Mouse (Mus musculus): Measurements from ENCODE around the gene Rph3al. TPM values are rescaled to one million over a fixed set of nuclear protein-coding genes. Genes with fewer than 3 reads are reported as not detected.

Rph3al gene
- polyA plus RNA-seq, 1 experiment from 2014 or later, result 4.2 TPM

DNA sequence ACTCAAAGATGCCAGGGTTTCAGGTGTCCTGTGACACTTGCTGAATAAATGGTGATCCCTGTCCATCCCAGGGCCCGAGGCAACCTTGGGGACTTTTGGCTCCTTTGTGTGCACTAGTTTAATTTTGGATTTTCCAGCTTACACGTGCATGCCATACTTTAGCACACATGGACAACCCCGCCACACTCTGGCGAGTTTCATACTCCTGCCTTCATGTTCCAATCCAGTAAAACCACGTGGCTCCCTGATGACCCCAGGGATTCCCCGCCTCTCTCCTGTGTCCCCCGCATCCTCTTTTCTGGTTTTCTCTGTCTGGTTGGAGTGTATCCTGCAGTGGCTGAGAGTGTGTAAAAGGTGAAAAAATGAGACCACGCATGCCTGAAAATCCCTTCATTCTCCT is 110.8 kb downstream of the Rph3al start:
- DNase-seq (ENCODE audit: low spot score), result peak; percentile 8

- DNase-seq (ENCODE audit: low spot score), result no peak
Observed at GRCm38 (mm10) chr11:75823506-75823905, 114.7 kb downstream of the Rph3al start.

- no peak for DNase-seq (ENCODE audit: low spot score)
Observed at GRCm38 (mm10) chr11:75813085-75813484, 125.1 kb downstream of the Rph3al start.

DNA sequence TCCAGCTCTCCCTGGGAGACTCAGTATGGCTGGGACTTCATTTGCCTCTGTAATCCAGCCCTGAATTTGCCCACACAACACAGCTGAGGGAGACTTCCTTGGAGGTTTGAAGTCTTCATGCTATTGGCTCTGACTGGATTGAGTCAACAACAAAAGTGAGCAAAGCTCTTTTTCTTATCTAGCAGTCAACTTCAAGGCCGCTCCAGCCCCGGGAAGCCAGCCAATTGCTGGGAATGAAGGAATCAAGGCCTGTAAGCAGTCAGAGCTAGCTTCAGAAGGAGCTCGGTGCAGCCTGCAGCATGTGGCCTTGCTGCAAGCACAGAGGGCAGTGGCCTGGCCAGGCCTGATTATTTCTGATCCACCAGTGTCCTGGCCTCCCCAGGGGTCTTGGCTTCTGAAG is 126.3 kb downstream of the Rph3al start:
- no peak for DNase-seq (ENCODE audit: low spot score)

DNA sequence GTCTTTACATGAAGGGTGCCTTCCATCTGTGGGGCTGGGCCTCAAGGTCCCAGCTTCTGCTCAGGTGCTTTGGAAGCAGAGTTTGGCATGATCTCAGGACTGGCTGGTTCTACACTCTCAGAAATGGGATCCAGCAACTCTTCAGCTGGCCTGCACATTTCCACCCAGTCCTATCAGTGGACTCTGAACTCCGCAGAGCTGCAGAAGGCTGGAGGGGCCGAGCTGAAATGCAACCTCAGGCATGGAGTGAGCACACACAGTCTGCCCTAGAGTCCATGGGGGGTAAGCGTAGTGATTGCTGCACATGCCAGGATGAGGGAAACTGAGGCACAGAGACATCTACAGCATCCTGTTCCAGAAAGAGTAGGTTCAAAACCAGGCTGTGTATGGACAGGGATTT is 127.7 kb downstream of the Rph3al start:
- no peak for DNase-seq (ENCODE audit: low spot score)

DNA sequence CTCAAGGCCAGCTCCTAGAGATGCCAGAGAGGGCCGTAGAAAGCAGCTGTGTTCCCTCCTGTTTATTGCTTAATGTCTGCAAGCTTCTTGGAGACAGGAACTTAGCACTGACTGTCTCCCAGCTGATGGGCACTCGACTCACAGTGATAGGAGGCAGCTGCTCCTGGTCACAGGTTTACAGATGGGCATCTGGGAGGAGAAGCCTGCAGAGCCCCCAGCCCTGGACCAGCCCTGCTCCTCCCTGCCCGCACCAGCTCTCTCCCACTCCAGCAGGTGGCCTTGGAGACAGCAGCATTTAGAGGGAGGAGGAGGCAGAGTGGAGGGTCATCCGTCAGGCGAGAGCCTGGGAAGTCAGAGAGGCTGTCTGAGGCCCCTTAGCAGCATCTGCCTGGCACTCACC is 130.7 kb downstream of the Rph3al start:
- no peak for DNase-seq (ENCODE audit: low spot score)

DNA sequence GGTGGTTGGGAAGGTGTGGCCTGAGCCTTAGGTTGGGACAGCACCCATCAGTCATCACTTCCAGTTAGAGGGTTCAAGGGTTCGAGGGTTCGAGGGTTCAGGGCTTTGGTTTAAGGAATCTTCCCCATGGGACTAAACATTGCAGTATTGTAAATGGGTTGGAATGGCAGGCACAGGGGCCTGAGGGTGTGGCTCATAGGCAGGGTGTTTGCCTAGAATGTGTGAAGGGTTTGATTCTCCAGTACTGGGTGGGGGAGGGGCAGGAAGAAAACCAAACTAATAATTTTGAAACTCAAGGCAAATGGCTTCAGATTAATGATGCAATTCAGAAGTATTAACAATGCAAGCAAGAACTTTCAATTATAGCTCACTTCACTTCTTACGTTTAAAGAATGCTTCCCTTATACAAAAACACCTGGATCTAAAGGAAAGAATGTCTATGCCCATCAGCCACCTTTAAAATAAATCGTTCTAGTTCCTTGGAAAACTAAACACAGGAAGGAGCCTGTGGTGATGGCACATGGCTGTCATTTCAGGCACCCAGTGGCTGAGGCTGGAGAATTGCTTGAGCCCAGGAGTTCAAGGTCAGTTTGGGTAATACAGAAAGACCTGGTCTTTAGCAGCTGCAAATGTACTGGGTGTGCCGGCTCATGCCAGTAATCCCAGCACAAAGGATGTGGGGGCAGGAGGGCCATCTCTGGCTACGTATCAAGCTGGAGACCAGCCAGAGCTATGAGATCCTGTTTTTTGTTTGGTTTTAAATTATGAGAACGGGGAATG is 136.3 kb downstream of the Rph3al start:
- DNase-seq (ENCODE audit: low spot score), result no peak

- no peak for DNase-seq (ENCODE audit: low spot score)
Observed at GRCm38 (mm10) chr11:75801369-75801768, 136.9 kb downstream of the Rph3al start.

DNA sequence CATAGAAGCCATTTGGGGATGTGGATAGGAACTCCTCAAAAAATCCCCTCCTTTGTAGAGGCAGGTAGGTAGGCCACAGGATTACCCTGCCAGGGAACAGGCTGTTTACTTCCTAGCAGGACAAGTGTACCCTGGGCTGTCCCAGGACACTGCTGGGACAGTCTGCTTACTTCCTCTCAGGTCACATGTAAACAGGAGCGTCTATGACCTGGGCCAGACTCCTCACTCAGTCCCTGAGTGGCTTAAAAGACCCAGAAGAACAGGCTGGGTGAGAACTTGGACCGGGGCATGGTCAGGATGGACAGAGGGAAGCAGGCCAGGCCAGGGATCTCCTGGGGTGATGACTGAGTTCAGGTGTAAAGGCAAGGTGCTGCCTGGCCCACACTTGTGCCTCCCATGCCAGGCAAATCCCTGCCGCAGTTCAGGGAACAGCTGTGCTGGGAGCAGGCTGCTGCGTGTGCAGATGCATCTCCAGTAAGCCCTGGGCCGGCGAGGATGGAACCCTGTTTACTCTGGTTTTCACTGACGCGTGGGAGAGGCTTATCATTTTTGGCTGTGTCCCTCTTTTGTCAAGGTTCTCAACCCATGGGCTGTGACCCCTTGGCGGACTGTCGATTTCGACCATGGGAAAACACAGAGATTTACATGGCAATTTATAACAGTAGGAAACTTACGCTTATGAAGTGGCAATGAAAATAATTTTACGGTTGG is 141.5 kb downstream of the Rph3al start:
- no peak for DNase-seq (ENCODE audit: low spot score)

DNA sequence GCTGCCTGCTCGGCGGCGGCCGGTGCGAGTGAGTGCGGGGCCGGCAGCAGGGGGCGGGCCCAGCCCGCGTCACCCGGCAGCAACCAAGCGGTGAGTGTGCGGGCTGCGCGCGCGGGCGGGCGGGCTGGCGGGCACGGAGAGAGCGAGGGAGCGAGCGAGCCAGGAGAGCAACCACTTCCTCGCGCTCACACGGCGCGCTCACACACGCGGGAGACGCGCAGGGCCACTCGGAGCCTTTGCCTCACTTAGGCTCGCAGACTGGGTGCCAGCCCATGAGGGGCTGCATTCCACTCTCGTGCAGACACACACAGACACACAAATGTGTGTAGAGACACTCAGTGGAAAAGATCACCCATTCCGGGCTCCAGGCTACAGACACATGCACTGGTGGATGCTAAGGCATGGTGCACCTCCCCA is 142.2 kb downstream of the Rph3al start, which contains the start of gene Doc2b:
TSS of gene Doc2b (minus strand) at position 21 of the 417 bp plus-strand sequence.
- peak; percentile 6 for DNase-seq (ENCODE audit: low spot score)

DNA sequence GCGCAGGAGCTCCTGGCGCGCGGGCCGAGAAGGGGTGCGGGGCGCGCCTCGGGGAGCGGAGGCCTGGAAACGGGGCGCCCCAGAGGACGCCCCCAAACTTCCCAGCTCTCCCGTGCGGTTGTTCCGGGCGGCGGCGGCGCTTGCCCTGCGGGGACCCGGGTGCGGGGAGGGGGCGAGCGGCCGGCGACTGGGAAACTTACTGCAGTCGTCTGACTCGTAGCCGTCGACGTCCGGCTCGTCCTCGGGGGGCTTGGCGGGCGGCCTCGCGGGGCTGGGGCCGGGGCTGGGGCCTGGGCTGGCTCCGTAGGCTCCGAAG is 142.9 kb downstream of the Rph3al start:
- DNase-seq (ENCODE audit: low spot score), result no peak

- DNase-seq (ENCODE audit: low spot score), result no peak
Observed at GRCm38 (mm10) chr11:75794602-75795320, 143.5 kb downstream of the Rph3al start.

DNA sequence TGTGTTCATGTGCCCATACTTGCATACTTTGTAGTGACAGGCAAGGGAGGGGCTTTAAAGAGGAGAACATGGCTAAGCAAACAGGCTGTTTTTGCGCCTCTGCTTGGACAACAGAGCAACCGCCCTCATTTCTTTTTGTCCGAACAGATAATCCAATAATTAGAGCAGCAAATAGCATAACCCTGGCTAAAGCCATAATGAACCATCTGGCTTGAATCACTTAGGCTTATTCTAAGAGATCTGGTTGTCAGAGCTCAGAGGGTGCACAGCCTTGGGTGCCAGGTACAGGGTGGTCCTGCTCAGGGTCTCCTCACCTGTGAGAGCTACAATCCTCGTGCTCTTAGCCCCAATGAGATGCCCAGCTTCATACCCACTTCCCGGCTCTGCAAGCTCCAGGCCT is 144.9 kb downstream of the Rph3al start:
- DNase-seq (ENCODE audit: low spot score), result no peak

DNA sequence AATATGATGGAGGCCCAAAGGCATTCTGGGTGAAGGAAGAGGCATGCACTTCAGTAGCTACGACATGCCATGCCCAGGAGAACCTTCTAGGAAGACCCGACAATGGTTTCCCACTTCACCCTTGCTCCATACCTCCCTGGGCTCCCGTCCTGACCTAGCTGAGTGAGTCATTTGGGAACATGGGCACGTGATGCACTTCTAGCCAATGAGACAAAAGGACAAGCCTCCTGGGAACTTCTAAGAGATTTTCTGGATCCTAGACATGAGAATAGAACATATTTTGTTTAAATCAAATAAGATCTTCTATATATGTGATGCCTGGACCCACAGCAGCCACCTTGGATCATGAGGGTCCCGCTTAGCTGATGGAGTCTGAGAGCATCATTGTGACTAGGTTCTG is 145.7 kb downstream of the Rph3al start:
- no peak for DNase-seq (ENCODE audit: low spot score)

- DNase-seq (ENCODE audit: low spot score), result no peak
Observed at GRCm38 (mm10) chr11:75785897-75786296, 152.3 kb downstream of the Rph3al start.

- no peak for DNase-seq (ENCODE audit: low spot score)
Observed at GRCm38 (mm10) chr11:75783799-75784198, 154.4 kb downstream of the Rph3al start.

GRCm38 (mm10) chr11:75781919-75782318 is 156.3 kb downstream of the Rph3al start:
- DNase-seq (ENCODE audit: low spot score), result peak; percentile 49

Other genes with a start within 250 kb of the Rph3al start
- 669 and 689 TPM in 2 replicates for gene Ywhae, start 205.6 kb downstream of the Rph3al start, polyA plus RNA-seq (2015; fragmentation: Nextera tagmentation; extraction: Ambion mirVana)
- 0.33 TPM in 2 replicates for gene Doc2b, start 142.4 kb downstream of the Rph3al start, polyA plus RNA-seq (2015; fragmentation: Nextera tagmentation; extraction: Ambion mirVana)
- 1.2 and 1.3 TPM in 2 replicates for gene 1700016K19Rik, start 61.5 kb upstream of the Rph3al start, polyA plus RNA-seq (2015; fragmentation: Nextera tagmentation; extraction: Ambion mirVana)
- 10.6 and 13.2 TPM in 2 replicates for gene Rflnb, start 89.4 kb upstream of the Rph3al start, polyA plus RNA-seq (2015; fragmentation: Nextera tagmentation; extraction: Ambion mirVana)
- gene Vps53, start 241.2 kb upstream of the Rph3al start, polyA plus RNA-seq (2015; fragmentation: Nextera tagmentation; extraction: Ambion mirVana), result 52.8 and 53.8 TPM in 2 replicates
- 13.9 and 16.6 TPM in 2 replicates for gene Fam57a, start 241.2 kb upstream of the Rph3al start, polyA plus RNA-seq (2015; fragmentation: Nextera tagmentation; extraction: Ambion mirVana)